Mouse (Mus musculus): ENCODE data around the gene Evl.

Evl gene

GRCm38 (mm10) chr12:108590131-108590530 is 35.6 kb downstream of the Evl start:
- DNase-seq (ENCODE audit: low spot score) = peak; percentile 7

- DNase-seq (ENCODE audit: low spot score) = no peak
Observed at GRCm38 (mm10) chr12:108591586-108591985, 37.1 kb downstream of the Evl start.

GRCm38 (mm10) chr12:108592866-108593265 is 38.3 kb downstream of the Evl start:
- no peak for DNase-seq (ENCODE audit: low spot score)

- no peak for DNase-seq (ENCODE audit: low spot score)
Observed at GRCm38 (mm10) chr12:108600864-108601263, 46.3 kb downstream of the Evl start.

GRCm38 (mm10) chr12:108601326-108601725 is 46.8 kb downstream of the Evl start:
- DNase-seq (ENCODE audit: low spot score) = no peak

DNA sequence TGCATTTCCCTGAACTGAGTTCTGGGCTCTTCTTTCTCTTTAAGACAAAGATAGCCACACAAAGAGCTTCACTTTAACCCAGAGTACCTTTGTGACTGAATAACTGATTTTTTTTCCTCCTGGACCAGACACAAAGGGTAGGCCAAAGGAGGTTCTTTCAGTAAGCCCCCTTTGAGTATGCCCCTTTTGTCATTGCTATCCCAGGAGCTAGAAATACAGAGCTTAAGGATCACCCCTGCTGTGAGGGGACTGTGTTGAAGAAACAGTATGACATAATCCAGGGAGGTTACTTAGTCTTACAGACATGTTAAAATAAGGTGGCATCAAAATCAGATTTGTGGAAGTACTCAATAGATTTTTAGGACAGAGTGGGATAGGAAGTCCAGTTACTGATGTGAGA is 50.0 kb downstream of the Evl start:
- no peak for DNase-seq (ENCODE audit: low spot score)

- no peak for DNase-seq (ENCODE audit: low spot score)
Observed at GRCm38 (mm10) chr12:108605521-108606281, 51.2 kb downstream of the Evl start.

- DNase-seq (ENCODE audit: low spot score) = no peak
Observed at GRCm38 (mm10) chr12:108606321-108606720, 51.8 kb downstream of the Evl start.

- DNase-seq (ENCODE audit: low spot score) = no peak
Observed at GRCm38 (mm10) chr12:108609446-108609845, 54.9 kb downstream of the Evl start.

DNA sequence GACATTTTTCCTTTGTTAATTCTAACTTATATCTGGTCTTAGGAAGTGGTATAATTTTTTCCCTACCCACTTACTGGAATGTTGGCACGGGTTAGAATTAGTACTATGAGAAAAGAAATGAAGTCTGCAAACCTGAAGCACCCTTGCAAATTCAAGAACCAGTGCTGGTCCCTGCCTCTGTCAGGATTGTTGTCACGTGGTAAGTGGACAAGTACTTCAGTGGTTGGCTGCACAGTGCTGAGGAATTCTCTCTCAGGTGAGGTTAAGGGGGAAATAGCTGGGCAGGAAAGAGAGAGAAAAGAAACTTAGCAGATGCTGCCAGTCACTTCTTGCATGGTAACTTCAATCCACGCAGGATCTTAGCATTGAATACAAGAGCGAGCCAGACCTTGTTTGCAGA is 55.7 kb downstream of the Evl start:
- DNase-seq (ENCODE audit: low spot score) = no peak

DNA sequence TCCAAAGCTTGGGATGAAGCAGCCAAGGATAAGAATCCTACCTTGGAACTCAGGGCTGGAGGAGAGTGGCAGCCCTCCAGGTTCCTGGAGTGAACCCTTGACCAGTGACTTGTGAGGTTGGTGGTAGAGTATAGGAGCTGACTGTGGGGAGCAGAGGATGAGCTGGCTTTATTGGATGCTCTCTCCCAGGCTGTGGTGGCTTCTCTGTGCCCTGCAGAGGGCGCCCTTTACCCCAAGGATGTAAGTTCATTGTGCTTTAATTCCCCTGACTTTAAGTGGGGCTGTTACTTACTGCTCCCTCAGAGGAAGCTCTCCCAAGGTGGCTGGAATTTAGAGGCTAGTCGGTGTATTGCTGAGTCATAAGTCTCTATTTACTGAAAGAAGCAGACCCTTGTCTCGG is 58.6 kb downstream of the Evl start:
- peak; percentile 75 for DNase-seq (ENCODE audit: low spot score)

DNA sequence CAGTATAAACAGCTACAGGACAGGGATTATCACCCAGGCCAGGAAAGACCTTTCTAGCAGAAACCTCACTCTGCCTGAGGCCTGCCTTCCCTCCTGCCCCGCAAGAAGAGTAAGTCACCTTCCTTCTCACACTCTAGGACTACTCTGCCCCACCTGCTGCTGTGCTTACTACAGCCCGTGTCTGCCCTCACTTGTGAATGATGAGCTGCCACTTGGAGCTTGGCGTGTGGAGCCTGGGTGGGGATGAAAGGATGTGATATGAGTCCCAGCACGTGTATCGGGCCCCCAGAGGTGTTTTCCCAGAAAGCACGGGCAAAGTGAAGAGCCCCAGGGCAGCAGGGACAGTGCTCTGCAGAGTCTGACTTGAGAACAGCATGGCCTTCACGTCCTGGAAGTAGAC is 63.0 kb downstream of the Evl start:
- no peak for DNase-seq (ENCODE audit: low spot score)

DNA sequence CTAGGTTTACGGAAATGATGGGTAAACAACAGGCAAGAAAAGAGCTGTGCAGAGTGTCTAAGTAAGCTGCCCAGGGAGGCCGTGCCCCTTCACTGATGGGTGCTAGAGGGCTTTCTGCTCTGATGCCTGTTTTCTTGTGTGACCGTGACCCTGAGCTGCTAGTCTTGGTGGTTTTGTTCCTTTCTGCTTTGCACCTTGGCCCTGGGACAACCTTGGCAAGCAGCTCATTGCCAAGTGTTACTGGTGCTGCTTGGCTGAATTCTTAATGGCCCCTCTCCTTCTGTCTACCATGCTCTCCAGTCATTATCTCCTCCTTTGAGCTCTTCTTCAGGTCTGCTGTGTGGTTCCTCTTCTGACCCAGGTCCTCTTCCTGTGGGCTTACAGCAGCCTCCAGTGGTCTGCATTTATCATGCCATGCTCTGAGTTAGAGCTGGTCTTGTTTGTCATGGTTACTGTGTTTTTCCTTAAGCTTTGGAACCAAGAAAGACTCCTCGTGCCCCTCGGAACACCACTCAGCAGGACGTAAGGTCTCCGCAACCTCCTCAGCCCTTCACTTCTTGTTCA is 65.4 kb downstream of the Evl start:
- no peak for DNase-seq (ENCODE audit: low spot score)

- DNase-seq (ENCODE audit: low spot score) = no peak
Observed at GRCm38 (mm10) chr12:108622406-108622805, 67.9 kb downstream of the Evl start.

- no peak for DNase-seq (ENCODE audit: low spot score)
Observed at GRCm38 (mm10) chr12:108629556-108629955, 75.0 kb downstream of the Evl start.

DNA sequence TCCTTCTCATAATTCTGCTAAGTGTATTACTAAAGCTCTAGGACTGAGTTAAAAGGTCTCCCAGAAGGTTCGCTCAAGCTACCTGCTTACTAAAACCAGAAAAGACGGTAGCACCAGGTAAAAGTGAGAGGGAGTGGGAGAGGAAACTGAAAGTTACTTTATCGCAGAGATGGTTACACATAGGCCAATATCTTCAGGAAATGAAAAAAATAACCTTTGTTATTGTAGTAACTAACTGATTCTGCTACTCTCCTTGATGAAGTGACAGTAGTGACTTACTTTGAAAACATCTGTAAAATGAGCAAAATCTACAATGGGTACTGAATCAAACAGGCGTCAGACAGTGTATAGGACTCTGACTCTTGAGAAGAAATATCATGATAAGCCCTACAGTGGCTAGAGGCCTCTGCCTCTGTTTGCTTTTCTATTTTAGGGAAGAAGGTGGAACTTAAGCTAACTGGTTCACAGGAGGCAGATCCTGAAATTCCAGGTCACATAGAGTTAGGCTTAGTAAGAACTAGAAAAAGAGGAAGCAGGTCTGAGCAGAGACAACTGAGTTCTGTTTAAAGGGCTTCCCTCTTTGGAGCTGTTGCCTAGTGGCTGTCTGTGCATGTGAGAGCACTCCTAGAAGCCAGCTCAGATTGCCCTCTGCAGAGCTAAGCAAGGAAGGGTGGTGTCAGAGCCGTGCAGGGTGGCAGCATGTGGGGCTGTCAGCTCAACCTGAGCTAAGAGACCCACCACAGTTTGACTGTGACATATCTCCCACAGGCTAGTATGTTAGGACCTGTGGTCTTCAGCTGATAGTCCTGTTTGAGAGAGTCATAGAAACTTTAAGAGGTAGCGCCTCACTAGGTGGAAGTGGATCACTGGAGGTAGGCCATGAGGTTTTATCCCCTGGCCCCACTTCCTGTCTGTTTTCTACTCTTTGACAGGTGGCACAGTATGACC is 76.5 kb downstream of the Evl start:
- no peak for DNase-seq (ENCODE audit: low spot score)

- DNase-seq (ENCODE audit: low spot score) = no peak
Observed at GRCm38 (mm10) chr12:108632501-108632900, 78.0 kb downstream of the Evl start.

GRCm38 (mm10) chr12:108634031-108634430 is 79.5 kb downstream of the Evl start:
- DNase-seq (ENCODE audit: low spot score) = no peak

- no peak for DNase-seq (ENCODE audit: low spot score)
Observed at GRCm38 (mm10) chr12:108635501-108635900, 81.0 kb downstream of the Evl start.

- DNase-seq (ENCODE audit: low spot score) = no peak
Observed at GRCm38 (mm10) chr12:108637440-108637839, 82.9 kb downstream of the Evl start.

GRCm38 (mm10) chr12:108639126-108639525 is 84.6 kb downstream of the Evl start:
- no peak for DNase-seq (ENCODE audit: low spot score)

GRCm38 (mm10) chr12:108642019-108642418 is 87.5 kb downstream of the Evl start:
- DNase-seq (ENCODE audit: low spot score) = no peak

DNA sequence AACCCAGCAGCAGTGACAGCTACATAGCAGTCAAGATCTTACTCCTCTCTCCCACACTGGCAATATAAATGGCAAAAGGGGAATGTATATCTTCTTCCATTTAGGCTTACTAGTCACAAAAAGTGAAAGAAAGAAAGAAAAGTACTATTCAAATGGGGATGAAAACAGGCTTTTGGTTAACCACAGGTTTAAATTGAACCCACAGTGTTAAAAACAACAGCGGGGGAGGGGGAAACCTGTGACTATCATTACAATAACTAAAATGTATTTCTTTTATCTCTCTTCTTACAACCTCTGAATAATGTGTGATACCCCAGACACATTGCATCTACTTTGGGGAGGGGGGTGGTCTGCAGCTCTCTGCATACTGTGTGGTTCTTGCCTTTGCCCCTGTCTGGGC is 91.7 kb downstream of the Evl start:
- DNase-seq (ENCODE audit: low spot score) = no peak

Measured in testis, postnatal 10 days (tissue).